Mouse (Mus musculus) forebrain, embryonic 14.5 days (tissue): ENCODE data around the gene Tmem165. TPM values are rescaled to one million over a fixed set of nuclear protein-coding genes. Genes with fewer than 3 reads are reported as not detected.

Experiments used
- ATAC-seq: fragments of 200-750 bp; cut with Nextera tagmentation; 2 replicates; pipeline ENCODE4 v1.8.0; 2017; ENCODE audit warnings: mild to moderate bottlenecking, moderate library complexity
- DNase-seq: peaks from one replicate; pipeline ENCODE4 v3.0.0-alpha.2; 2015; ENCODE audit warnings: low spot score
- H3K27ac ChIP-seq: fragments of 300-500 bp; sonication (generic); 2 replicates; pipeline ENCODE4 v1.5.1; 2014; ENCODE audit warnings: low read depth, mild to moderate bottlenecking, control low read depth, low read length, moderate library complexity
- H3K27me3 ChIP-seq: fragments of 300-500 bp; sonication (generic); replicated peaks from 2 replicates; pipeline ENCODE4 v1.6.1; 2014; ENCODE audit warnings: low read length, control low read depth, mixed read lengths; ENCODE audit not compliant: control insufficient read depth, insufficient read depth
- H3K36me3 ChIP-seq: fragments of 300-500 bp; sonication (generic); 2 replicates; pipeline ENCODE4 v1.6.1; 2014; ENCODE audit warnings: low read length, control low read depth; ENCODE audit not compliant: control insufficient read depth, insufficient read depth
- H3K4me1 ChIP-seq: fragments of 300-500 bp; sonication (generic); 2 replicates; pipeline ENCODE4 v1.6.1; 2014; ENCODE audit warnings: antibody characterized with exemption, low read length, control low read depth; ENCODE audit not compliant: control insufficient read depth, insufficient read depth
- H3K4me2 ChIP-seq: fragments of 300-500 bp; sonication (generic); 2 replicates; pipeline ENCODE4 v1.6.1; 2014; ENCODE audit warnings: mild to moderate bottlenecking, control low read depth, low read length
- H3K4me3 ChIP-seq: fragments of 300-500 bp; sonication (generic); 2 replicates; pipeline ENCODE4 v1.5.1; 2014; ENCODE audit warnings: low read depth, low read length, control low read depth
- H3K9ac ChIP-seq: fragments of 300-500 bp; sonication (generic); 2 replicates; pipeline ENCODE4 v1.6.1; 2014; ENCODE audit warnings: mild to moderate bottlenecking, low read length, control low read depth, moderate library complexity
- H3K9me3 ChIP-seq: fragments of 300-500 bp; sonication (generic); replicated peaks from 2 replicates; pipeline ENCODE4 v1.6.1; 2016; ENCODE audit warnings: low read length, control low read depth, mixed read lengths; ENCODE audit not compliant: control insufficient read depth
- WGBS: fragments of 180-500 bp; shearing (Covaris S2); extraction: QIAGEN DNeasy Blood & Tissue Kit; methylation state at CpG from one replicate; pipeline ENCODE4 v1.1.7; 2014; 5-methylcytosine and 5-hydroxymethylcytosine counted together
- polyA plus RNA-seq: library from polyadenylated mRNA; unstranded; fragments of >200 nt; fragmentation: Nextera tagmentation; extraction: Ambion mirVana; gene quantifications from 2 replicates; pipeline ENCODE4 v1.2.1, GENCODE M21; 2014

Tmem165 gene
- polyA plus RNA-seq, 1 experiment from 2014 or later = 52.8 TPM

GRCm38 (mm10) chr5:76140730-76141066 lies 43.0 kb upstream of the Tmem165 start:
- no peaks in the 10 kb centered on the region for H3K27me3 ChIP-seq
- H3K9ac ChIP-seq = peak overlapping the region; percentile 86
- H3K36me3 ChIP-seq = no peaks in the 10 kb centered on the region
- H3K9me3 ChIP-seq = no peaks in the 10 kb centered on the region
- H3K4me1 ChIP-seq = peaks cover 12% of the 10 kb centered on the region; the same call in 1 of the 2 replicates
- H3K4me2 ChIP-seq = peak overlapping the region; percentile 62
- DNase-seq (no peak), ATAC-seq (peak; percentile 59)
- WGBS = 10% methylated on average over 9 of the region's 9 CpGs
- peak overlapping the region; percentile 93; the same call in 1 of the 2 replicates for H3K27ac ChIP-seq
- peak overlapping the region; percentile 67 for H3K4me3 ChIP-seq

DNA sequence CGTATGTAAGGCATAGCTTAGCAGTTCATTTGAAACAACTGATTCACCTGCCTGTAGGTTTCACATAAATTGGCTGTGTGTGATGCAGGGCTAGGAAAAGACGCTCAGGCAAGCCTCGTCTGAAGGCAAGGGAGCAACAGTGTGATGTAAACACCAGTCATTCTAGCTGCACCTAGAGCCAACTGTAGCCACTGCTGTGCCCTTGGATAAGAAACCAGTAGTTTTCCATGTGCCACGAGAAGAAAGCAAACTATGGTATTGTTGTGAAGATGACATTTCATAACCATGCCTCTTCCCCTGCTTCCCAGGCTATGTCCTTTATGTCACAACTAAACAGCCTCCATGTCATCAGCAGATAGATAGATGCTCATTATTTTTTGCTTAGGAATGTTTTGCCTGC lies 40.3 kb upstream of the Tmem165 start:
- ATAC-seq = no peak
- Histone ChIP-seq H3K27me3 (no peaks in the 10 kb centered on the region), H3K4me2 (no peak overlapping the region), H3K36me3 (no peaks in the 10 kb centered on the region), H3K4me3 (no peak overlapping the region), H3K4me1 (peaks cover 12% of the 10 kb centered on the region; the same call in 1 of the 2 replicates), H3K9me3 (no peaks in the 10 kb centered on the region), H3K27ac (no peak overlapping the region), H3K9ac (no peak overlapping the region)
- DNase-seq = no peak
- WGBS = 90% methylated on average over 4 of the region's 4 CpGs

DNA sequence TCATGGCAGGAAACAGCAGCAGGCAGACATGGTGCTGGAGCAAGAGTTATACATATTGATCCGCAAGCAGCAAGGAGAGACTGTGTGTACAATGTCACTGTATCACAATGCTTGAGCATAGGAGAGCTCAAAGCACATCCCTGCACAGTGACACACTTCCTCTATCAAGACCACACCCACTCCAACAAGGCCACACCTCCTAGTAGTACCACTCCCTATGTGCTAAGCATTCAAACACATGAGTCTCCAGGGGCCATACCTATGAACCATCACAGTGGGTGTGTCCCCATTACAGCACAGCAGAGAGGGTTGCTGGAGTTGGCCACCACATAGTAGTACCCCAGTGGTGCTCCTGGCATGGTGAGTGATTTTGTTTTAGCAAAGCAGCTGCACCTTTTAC lies 37.3 kb upstream of the Tmem165 start:
- Histone ChIP-seq H3K27me3 (no peaks in the 10 kb centered on the region), H3K9ac (no peak overlapping the region), H3K27ac (no peak overlapping the region), H3K4me3 (no peak overlapping the region), H3K36me3 (peaks cover 8% of the 10 kb centered on the region; the same call in 1 of the 2 replicates), H3K9me3 (no peaks in the 10 kb centered on the region), H3K4me2 (no peak overlapping the region), H3K4me1 (peaks cover 2% of the 10 kb centered on the region; the same call in 1 of the 2 replicates)
- DNase-seq (no peak), ATAC-seq (no peak)
- WGBS = 100% methylated on average over 1 of the region's 1 CpGs

DNA sequence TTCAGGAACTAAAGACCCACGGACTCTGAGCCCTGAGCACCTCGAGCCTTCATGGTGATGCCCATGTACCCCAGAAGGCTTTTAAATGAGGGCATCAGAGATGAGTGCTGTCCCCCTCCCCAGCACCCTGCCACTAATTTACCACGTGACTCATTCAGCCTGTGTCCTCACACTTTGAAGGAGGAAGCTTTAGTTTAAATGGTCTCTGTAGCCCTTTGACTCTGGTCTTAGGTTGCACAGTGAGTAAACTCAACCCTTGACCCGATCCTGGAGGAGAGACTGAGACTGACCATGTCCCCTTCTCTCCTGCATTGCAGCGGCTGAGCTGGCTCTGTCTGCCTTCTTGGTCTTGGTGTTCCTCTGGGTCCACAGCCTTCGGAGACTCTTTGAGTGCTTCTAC lies 34.2 kb upstream of the Tmem165 start:
- Histone ChIP-seq H3K9me3 (no peaks in the 10 kb centered on the region), H3K36me3 (peaks cover 8% of the 10 kb centered on the region; the same call in 1 of the 2 replicates), H3K27ac (no peak overlapping the region), H3K4me1 (no peaks in the 10 kb centered on the region), H3K27me3 (no peaks in the 10 kb centered on the region), H3K9ac (no peak overlapping the region), H3K4me3 (no peak overlapping the region), H3K4me2 (no peak overlapping the region)
- DNase-seq (no peak), ATAC-seq (no peak)
- WGBS = 91% methylated on average over 6 of the region's 6 CpGs

- H3K9ac ChIP-seq = no peak overlapping the region
- H3K27me3 ChIP-seq = no peaks in the 10 kb centered on the region
- H3K4me1 ChIP-seq = no peaks in the 10 kb centered on the region
- 94% methylated on average over 6 of the region's 6 CpGs for WGBS
- H3K4me3 ChIP-seq = no peak overlapping the region
- no peak overlapping the region for H3K4me2 ChIP-seq
- H3K36me3 ChIP-seq = peaks cover 12% of the 10 kb centered on the region
- ATAC-seq (no peak), DNase-seq (no peak)
- no peaks in the 10 kb centered on the region for H3K9me3 ChIP-seq
- no peak overlapping the region for H3K27ac ChIP-seq
Observed at GRCm38 (mm10) chr5:76152956-76153355, 30.7 kb upstream of the Tmem165 start.

GRCm38 (mm10) chr5:76153430-76153829 lies 30.2 kb upstream of the Tmem165 start:
- 90% methylated on average over 11 of the region's 11 CpGs for WGBS
- H3K36me3 ChIP-seq = peaks cover 12% of the 10 kb centered on the region
- H3K4me3 ChIP-seq = no peak overlapping the region
- ATAC-seq (no peak), DNase-seq (no peak)
- no peaks in the 10 kb centered on the region for H3K9me3 ChIP-seq
- H3K27me3 ChIP-seq = no peaks in the 10 kb centered on the region
- no peak overlapping the region for H3K27ac ChIP-seq
- no peak overlapping the region for H3K4me2 ChIP-seq
- no peaks in the 10 kb centered on the region for H3K4me1 ChIP-seq
- no peak overlapping the region for H3K9ac ChIP-seq

- no peak overlapping the region for H3K27ac ChIP-seq
- 94% methylated on average over 21 of the region's 21 CpGs for WGBS
- ATAC-seq (no peak), DNase-seq (no peak)
- no peak overlapping the region for H3K4me2 ChIP-seq
- H3K36me3 ChIP-seq = peaks cover 7% of the 10 kb centered on the region
- H3K4me1 ChIP-seq = no peaks in the 10 kb centered on the region
- H3K27me3 ChIP-seq = no peaks in the 10 kb centered on the region
- H3K4me3 ChIP-seq = no peak overlapping the region
- no peak overlapping the region for H3K9ac ChIP-seq
- no peaks in the 10 kb centered on the region for H3K9me3 ChIP-seq
Observed at GRCm38 (mm10) chr5:76154434-76155165, 29.1 kb upstream of the Tmem165 start.

- H3K9ac ChIP-seq = no peak overlapping the region
- no peaks in the 10 kb centered on the region for H3K27me3 ChIP-seq
- 90% methylated on average over 6 of the region's 6 CpGs for WGBS
- H3K4me1 ChIP-seq = no peaks in the 10 kb centered on the region
- no peak for DNase-seq
- no peaks in the 10 kb centered on the region for H3K9me3 ChIP-seq
- H3K4me2 ChIP-seq = no peak overlapping the region
- H3K36me3 ChIP-seq = peaks cover 4% of the 10 kb centered on the region; the same call in 1 of the 2 replicates
- H3K4me3 ChIP-seq = no peak overlapping the region
- no peak for ATAC-seq
- no peak overlapping the region for H3K27ac ChIP-seq
Observed at GRCm38 (mm10) chr5:76159555-76159954, 24.1 kb upstream of the Tmem165 start.

GRCm38 (mm10) chr5:76160086-76160485 lies 23.6 kb upstream of the Tmem165 start:
- H3K9me3 ChIP-seq = no peaks in the 10 kb centered on the region
- 77% methylated on average over 3 of the region's 3 CpGs for WGBS

More at GRCm38 (mm10) chr5:76160086-76160485, 23.6 kb upstream of the Tmem165 start:
- ATAC-seq = no peak
- DNase-seq = no peak
- Histone ChIP-seq H3K4me2 (no peak overlapping the region), H3K27ac (no peak overlapping the region), H3K9ac (no peak overlapping the region), H3K4me1 (no peaks in the 10 kb centered on the region), H3K4me3 (no peak overlapping the region), H3K36me3 (0 out of 2 replicates have a peak, but pooled peaks cover 4% of the 10 kb centered on the region), H3K27me3 (no peaks in the 10 kb centered on the region)
